Mouse (Mus musculus): ENCODE data around the gene Akain1. TPM values are rescaled to one million over a fixed set of nuclear protein-coding genes. Genes with fewer than 3 reads are reported as not detected.

The Akain1 gene
- total RNA-seq, 2 experiments from 2014 or later = 15.8 to 16.2 TPM

DNA sequence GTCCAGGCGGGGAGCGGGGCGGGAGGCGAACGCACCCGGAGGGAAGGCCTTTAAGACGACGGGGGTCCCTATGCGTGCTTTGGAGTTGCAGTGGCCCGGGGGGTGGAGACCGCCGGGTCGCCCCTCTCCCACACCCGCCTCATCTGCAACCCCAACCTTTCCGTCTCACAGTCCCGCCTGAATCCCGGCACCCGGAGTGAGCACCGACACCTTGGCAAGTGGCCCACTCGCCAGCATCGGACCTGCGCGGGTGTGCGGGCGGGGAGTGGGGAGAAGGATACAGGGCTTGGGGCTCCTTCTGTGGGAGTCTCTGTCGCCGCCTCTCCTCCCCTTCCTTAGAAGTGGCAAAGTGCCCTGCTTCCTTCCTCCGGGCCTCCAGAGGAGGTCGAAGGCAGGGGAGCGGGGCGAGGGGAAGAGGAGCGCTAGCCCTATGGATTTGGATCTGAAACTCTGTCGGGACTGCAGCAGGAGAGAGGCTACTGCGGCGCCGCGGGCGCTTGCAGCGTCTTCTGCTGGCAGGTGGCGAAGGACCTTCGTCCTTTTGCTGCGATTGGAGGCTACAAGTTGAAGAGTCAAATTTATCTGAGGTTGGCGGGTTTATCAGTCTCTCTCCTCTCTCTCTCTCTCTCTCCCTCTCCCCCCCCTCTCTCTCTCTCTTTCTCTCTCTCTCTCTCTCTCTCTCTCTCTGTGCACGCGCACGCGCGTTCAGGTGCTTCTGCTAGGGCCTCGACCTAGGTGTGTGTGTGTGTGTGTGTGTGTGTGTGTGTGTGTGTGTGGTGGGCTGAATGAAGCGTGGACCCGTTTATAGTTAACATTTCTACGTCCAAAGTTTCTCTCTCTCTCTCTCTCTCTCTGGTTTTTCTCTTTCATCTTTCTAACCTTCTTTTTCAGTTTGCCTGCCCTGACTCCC, 700 bp downstream of the Akain1 start:
- peak overlapping the region; percentile 85 for H3K27ac ChIP-seq
- peak; percentile 17 to 36 for DNase-seq (ENCODE audit: low spot score in 2 of 2)
- no peak for TF ChIP-seq CTCF (conservative IDR thresholded peaks at IDR 0.05)
- H3K4me3 ChIP-seq = peak overlapping the region; percentile 71

- Histone ChIP-seq H3K27ac (no peak overlapping the region), H3K4me3 (no peak overlapping the region)
- no peak for DNase-seq (ENCODE audit: low spot score in 2 of 2)
- no peak for TF ChIP-seq CTCF (conservative IDR thresholded peaks at IDR 0.05)
Measured at GRCm38 (mm10) chr17:69441041-69441440, 1.9 kb downstream of the Akain1 start.

DNA sequence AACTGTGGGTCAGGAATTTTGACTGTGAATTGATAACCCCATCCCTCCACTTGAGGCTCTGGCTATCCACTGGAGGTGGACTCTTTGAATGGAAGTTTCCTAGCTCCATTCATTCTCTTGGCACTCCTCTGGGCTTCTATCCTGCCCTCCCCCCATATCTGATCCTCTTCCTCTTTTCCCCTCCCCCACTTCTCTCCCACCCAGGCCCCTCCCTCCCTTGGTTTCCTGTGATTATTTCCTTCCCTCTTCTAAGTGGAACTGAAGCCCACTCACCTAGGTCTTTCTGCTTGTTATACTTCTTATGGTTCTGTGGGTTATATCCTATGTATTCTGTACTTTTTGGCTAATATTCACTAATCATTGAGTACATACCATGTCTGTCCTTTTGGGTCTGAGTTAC, 9.6 kb downstream of the Akain1 start:
- no peak for DNase-seq (ENCODE audit: low spot score in 2 of 2)
- no peak for TF ChIP-seq CTCF (conservative IDR thresholded peaks at IDR 0.05)
- Histone ChIP-seq H3K4me3 (no peak overlapping the region), H3K27ac (no peak overlapping the region)

DNA sequence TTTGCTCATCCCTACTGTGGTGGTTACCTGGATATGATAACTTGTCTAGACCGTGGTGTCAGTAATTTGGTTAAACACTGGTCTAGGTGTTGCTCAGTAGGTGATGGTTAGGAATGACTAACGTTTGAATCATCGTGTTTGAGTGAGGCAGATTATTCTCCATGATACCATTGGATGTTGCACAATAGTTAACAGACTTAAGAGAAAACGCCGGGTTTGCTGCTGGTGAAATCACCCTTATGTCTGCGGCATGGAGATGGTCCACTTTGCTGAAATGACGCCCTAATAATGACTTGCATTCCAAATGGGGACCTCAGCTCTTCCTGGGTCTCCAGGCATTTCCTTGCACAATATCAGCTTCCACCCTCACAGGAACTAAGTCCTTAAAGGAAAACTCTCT, 22.6 kb downstream of the Akain1 start:
- no peak overlapping the region for H3K4me3 ChIP-seq
- no peak overlapping the region for H3K27ac ChIP-seq
- no peak for DNase-seq (ENCODE audit: low spot score in 2 of 2)
- no peak for TF ChIP-seq CTCF (conservative IDR thresholded peaks at IDR 0.05)

DNA sequence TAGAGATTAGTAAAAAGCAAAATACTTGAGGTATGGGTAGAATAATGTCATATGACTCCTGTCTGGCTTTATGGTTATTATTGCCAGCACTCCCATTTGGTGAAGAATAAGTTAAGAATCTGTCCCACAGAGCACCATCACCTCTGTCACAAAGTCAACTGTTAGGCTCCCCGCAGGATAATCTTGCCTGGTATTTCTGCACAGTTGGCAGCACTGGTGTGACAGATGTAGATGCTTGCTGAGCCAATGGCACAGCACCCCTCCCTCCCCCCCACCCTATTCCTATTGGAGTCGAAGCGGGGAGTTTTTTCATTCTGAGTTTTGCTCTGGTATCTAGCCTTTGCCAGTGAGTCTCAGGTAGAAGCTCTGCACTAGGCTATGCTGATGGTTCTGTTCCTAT, 23.9 kb downstream of the Akain1 start:
- peak in 1 of 2 experiments; percentile 25 for DNase-seq (ENCODE audit: low spot score in 2 of 2)
- no peak overlapping the region for H3K4me3 ChIP-seq
- 0 out of 2 replicates have a peak overlapping the region, but pooled peaks have one; percentile 28 for H3K27ac ChIP-seq
- no peak for TF ChIP-seq CTCF (conservative IDR thresholded peaks at IDR 0.05)

DNA sequence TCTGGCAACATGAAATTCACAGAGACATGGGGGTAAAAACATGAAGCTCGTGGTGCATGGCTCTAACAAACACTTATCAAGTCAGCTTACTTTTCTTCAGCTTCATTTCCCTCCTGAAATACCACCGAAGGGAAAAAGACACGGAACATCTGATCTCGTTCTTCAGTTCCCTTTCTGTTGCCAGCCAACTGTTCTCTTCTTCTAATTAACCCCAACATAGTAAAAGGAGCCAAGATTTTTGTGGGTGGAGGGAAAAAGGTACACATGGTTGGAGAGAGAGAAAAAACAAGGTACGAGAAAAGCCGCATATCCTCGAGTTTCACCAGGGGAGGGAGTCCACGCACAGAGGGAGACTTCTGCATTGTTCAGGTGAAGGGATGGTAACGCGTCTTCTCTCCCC, 32.0 kb downstream of the Akain1 start:
- no peak for TF ChIP-seq CTCF (conservative IDR thresholded peaks at IDR 0.05)
- H3K4me3 ChIP-seq = no peak overlapping the region
- DNase-seq (ENCODE audit: low spot score in 2 of 2) = peak in 1 of 2 experiments; percentile 38
- H3K27ac ChIP-seq = peak overlapping the region; percentile 60; the same call in 1 of the 2 replicates

GRCm38 (mm10) chr17:69472401-69472800, 33.3 kb downstream of the Akain1 start:
- Histone ChIP-seq H3K4me3 (no peak overlapping the region), H3K27ac (no peak overlapping the region)
- no peak for TF ChIP-seq CTCF (conservative IDR thresholded peaks at IDR 0.05)
- no peak for DNase-seq (ENCODE audit: low spot score in 2 of 2)

DNA sequence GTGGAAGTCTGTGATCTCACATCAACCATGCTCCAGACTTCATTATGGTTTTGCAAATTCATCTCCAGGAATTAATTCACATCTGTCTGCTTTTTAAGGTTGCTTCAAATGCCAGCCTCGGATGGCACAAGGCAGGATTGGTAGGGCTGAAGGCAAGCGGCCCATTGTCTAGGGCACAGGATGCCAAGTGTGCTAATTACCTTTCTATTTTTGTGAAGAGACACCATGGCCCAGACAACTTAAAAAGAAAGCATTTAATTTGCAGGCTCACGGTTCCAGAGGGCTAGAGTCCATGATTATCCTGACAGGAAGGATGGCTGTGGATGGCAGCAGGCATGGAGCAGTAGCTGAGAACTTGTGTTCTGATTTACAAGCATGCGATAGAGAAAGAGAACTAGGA, 35.0 kb downstream of the Akain1 start:
- Histone ChIP-seq H3K4me3 (no peak overlapping the region), H3K27ac (no peak overlapping the region)
- no peak for DNase-seq (ENCODE audit: low spot score in 2 of 2)
- no peak for TF ChIP-seq CTCF (conservative IDR thresholded peaks at IDR 0.05)

GRCm38 (mm10) chr17:69475423-69475822, 36.3 kb downstream of the Akain1 start:
- Histone ChIP-seq H3K4me3 (peak overlapping the region; percentile 59), H3K27ac (peak overlapping the region; percentile 14; the same call in 1 of the 2 replicates)
- peak in 1 of 2 experiments; percentile 62 for DNase-seq (ENCODE audit: low spot score in 2 of 2)
- peak; percentile 96 for TF ChIP-seq CTCF (conservative IDR thresholded peaks at IDR 0.05)

GRCm38 (mm10) chr17:69477526-69477925, 38.4 kb downstream of the Akain1 start:
- Histone ChIP-seq H3K27ac (no peak overlapping the region), H3K4me3 (no peak overlapping the region)
- DNase-seq (ENCODE audit: low spot score in 2 of 2) = no peak
- TF ChIP-seq CTCF (conservative IDR thresholded peaks at IDR 0.05) = no peak

GRCm38 (mm10) chr17:69479261-69479660, 40.1 kb downstream of the Akain1 start:
- no peak for DNase-seq (ENCODE audit: low spot score in 2 of 2)
- TF ChIP-seq CTCF (conservative IDR thresholded peaks at IDR 0.05) = no peak
- H3K27ac ChIP-seq = no peak overlapping the region
- H3K4me3 ChIP-seq = no peak overlapping the region

- no peak for TF ChIP-seq CTCF (conservative IDR thresholded peaks at IDR 0.05)
Measured at GRCm38 (mm10) chr17:69487116-69487515, 48.0 kb downstream of the Akain1 start.

DNA sequence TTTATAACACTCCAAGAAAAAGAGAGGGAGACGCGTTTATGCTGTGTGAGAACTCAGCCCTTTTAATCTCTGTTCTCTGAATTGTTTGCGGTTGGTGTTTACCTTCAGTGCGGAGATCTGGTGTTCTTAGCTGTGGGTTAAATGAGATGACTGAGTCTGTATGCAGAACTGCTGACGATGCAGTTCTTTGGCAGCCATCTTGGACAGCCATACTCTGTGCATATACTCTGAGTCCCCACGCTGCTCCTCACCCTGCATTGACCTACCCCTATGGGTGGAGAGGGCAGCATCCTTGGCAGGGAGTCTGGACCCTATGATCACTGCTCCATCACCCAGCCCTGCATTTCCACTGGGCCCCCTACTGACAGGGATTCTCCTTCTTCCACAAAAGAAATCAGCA, 48.8 kb downstream of the Akain1 start:
- no peak for DNase-seq (ENCODE audit: low spot score in 2 of 2)
- H3K27ac ChIP-seq = no peak overlapping the region
- H3K4me3 ChIP-seq = no peak overlapping the region
- no peak for TF ChIP-seq CTCF (conservative IDR thresholded peaks at IDR 0.05)

More at GRCm38 (mm10) chr17:69487116-69487515, 48.0 kb downstream of the Akain1 start:
- H3K27ac ChIP-seq = no peak overlapping the region
- H3K4me3 ChIP-seq = no peak overlapping the region
- DNase-seq (ENCODE audit: low spot score in 2 of 2) = no peak

GRCm38 (mm10) chr17:69488826-69489225, 49.7 kb downstream of the Akain1 start:
- no peak for DNase-seq (ENCODE audit: low spot score in 2 of 2)
- Histone ChIP-seq H3K27ac (no peak overlapping the region), H3K4me3 (no peak overlapping the region)
- TF ChIP-seq CTCF (conservative IDR thresholded peaks at IDR 0.05) = no peak

All from layer of hippocampus, adult 2 months (tissue).